Mouse (Mus musculus) T-cell, adult 66 days (primary cell): ENCODE results near the gene Dnajc1. TPM values are rescaled to one million over a fixed set of nuclear protein-coding genes. Genes with fewer than 3 reads are reported as not detected.

Experiments
- total RNA-seq, 2 experiments: library from RNA; stranded (reverse); gene quantifications; 3 replicates in 1 of 2; 4 replicates in 1 of 2; pipeline ENCODE4 v1.2.4; 2023

Dnajc1 gene
- 10 to 100 TPM; 48.1 to 52.3 TPM for total RNA-seq

GRCm38 (mm10) chr2:18392331-18393021 lies at the start of gene Dnajc1:
TSS of gene Dnajc1 (minus strand) at chr2:18392830.

